Mouse (Mus musculus): ENCODE results near the gene Kctd17.

Gene Kctd17

DNA sequence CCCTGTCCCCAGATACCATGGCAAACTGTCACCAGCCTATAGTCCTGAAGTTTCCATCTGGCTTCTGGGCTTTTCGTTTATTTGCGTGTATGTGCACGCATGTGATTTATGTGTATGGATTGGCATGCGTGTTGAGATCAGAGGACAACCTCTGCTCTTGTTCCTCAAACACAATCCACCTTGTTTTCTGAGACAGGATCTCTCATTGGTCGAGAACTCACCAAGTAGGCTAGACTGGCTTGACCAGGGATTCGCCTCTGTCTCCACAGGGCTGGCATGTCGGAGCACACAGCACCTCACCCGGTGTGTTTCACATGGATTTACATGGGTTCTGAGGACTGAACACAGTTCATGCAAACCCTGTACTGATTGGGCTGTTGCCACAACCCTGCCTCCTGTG is 14.2 kb upstream of the Kctd17 start:
- no peak for DNase-seq (ENCODE audit: low spot score)

- no peak for DNase-seq (ENCODE audit: low spot score)
Measured at GRCm38 (mm10) chr15:78416937-78417336, 11.4 kb upstream of the Kctd17 start.

GRCm38 (mm10) chr15:78420395-78420794 is 8.0 kb upstream of the Kctd17 start:
- no peak for DNase-seq (ENCODE audit: low spot score)

DNA sequence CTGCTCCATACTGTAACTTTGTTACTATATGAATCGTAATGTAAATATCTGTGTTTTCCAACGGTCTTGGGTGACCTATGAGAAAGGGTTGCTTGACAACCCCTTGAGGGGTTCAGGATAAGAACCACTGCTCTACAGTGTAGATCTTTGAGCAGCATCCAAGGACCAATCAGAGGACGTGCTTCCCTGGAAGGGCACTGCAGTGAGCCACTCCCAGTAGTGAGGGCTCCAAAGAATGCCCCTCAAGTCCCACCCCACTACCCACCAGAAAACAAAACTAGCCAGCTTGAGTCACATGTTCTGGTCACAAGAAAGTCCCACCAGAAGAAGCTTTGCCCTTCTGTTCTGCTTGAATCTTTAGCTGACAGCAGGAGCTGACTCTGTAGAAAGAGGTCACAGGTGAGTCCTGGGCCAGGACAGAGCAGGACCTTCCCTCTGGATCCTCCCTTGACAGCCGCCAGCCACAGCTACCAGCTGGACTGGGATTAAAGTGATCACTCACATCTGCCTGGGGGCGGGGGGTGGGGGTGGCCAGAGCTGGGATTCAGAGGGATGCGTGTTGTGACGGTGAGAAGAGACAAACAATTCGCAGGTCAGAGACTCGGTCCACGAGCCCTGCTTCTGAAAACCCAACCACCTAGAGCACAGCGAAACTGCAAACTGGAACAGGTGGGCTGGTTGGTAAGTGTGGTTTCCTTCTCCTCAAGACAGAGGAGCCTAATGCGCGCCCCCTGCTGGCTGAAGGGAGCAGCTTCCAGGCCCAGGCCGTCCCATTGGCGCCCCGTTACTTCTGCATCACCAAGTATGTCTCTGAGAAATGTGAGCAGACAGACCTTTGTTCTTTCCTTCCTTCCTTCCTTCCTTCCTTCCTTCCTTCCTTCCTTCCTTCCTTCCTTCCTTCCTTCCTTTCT is 6.1 kb upstream of the Kctd17 start:
- peak; percentile 85 for DNase-seq (ENCODE audit: low spot score)

DNA sequence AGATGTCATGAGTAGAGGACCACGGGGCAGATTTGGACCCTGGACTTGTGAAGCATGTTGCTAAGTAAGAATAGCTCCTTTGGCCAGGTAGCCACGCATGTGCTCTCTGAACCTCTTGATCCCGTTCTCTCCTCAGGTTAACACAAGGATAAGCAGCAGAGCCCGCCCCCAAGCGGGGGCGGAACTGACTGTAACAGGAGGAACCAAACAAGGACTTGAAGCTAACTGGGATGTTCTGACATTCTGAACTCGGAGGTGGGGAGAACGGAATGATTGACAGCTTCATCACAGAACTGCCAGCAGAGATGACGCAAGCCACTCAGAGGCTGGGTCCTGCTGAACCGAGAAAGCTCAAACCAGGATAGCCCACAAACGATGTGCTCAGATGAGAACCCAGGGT is 3.9 kb upstream of the Kctd17 start:
- no peak for DNase-seq (ENCODE audit: low spot score)

DNA sequence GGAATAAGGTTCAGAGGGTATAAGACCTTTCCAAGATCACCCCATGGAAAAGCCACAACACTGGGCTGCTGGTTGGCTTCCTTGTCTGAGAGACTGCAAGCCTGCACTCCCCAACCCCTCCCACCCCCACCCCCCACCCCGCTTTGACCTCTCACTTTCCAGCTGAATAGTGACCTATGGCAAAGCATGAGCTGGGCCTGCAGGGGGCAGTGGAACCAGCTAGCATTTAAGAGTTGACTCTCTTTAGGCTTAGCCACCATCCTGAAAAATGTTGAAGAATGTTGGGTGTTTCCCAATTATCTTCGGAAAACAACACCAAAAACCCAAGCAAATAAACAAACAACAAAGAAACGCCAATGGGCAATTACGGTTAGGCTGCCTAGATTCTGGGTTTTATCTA is 3.1 kb upstream of the Kctd17 start:
- DNase-seq (ENCODE audit: low spot score): no peak

- DNase-seq (ENCODE audit: low spot score): no peak
Measured at GRCm38 (mm10) chr15:78429139-78429459, 735 bp downstream of the Kctd17 start.

DNA sequence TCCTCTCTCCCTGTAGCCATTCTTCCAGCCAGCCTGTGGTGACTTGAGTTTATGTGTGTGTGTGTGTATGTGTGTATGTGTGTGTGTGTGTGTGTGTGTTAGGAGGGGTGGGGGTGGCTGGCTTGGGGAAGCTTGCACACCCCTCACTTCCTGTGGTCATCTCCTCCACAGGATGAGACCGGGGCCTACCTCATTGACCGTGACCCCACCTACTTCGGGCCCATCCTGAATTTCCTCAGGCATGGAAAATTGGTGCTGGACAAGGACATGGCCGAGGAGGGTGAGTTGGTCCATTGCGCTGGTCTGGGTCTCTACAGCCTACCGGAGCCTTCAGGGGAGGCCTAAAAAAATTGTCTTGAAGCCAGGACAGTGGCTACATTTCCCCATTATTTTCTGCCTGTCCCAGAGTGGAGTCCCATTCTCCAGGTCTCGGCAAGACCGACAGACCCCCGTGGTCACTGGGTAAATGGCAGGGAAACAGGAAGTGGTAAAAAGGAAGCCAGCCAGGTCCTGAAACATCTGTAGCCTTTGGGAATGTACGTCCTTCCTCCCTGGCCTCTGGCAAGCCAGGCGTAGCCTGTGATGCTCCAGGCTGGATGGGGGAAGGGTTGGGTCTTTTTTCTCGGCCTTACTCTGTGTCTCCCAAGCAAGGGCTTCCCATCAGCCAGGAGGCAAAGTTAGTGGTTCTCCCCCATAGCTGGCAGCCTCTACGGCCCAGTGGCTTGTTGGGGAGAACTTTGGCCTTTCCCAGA is 1.7 kb downstream of the Kctd17 start:
- DNase-seq (ENCODE audit: low spot score): no peak

DNA sequence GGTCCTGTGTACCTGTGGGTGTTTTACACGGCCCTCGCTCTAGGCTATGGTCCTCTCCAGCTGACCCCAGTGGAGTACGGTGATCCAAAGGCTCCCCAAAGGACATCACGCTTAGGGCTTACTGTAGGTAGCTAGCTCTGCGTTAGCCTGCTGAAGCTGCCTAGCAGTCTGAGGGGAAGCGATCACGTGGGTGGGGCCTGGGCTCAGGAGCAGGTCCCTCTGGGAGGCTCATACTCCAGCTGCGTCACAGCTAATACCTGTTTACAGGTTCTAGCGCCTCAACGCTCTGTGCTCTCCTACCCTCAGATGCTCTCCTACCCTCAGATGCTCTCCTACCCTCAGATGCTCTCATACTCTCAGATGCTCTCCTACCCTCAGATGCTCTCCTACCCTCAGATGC is 2.5 kb downstream of the Kctd17 start:
- no peak for DNase-seq (ENCODE audit: low spot score)

- DNase-seq (ENCODE audit: low spot score): no peak
Measured at GRCm38 (mm10) chr15:78431541-78432121, 3.3 kb downstream of the Kctd17 start.

DNA sequence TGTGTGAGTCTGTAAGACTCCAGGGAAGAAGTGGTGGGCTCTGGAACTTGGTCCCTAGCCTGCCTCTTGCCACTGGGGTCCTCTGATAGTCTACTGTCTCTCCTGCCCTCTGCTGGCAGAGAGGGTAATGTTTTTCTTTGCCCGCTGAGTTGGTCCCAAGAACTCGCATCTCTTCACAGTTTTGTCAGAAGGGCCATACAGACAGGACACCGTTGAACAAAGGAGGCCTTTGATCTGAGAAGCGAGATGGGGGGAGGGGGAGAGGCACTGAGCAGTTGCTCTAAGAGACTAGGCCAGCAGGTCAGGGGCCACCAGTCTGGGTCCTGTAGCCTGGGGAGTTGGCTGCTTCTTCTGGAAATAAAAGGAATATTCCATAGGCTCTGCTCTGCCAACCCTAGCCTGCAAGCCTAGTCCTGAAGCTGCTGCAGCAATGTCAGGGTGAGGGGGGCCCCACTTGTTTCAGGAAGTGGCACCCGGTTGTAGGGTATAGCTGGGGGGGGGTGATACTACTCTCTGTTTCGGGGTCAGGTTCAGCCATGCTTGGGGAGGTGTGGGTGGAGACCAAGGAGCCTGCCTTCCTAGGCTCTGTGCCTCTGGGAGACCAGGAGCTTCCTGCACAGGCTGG is 6.6 kb downstream of the Kctd17 start:
- DNase-seq (ENCODE audit: low spot score): peak; percentile 75

DNA sequence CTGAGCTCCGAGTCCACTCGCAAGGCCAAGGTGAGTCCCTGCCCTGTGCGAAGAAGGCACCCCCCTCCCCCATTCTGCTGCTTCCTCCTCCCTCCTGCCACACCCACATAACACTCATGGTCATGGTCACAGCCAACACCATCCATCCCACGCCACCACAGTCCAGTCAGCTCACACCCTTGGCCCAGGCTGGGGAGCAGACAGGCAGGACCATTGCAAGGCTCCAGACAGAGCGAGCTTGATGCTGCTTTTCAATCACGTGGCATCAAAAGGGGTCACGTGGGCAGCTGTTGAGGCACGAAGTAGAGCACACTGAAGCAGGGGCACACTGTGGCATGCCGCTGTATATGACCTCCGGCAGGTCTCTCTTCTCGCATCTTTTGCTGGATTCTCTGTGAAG is 7.3 kb downstream of the Kctd17 start:
- no peak for DNase-seq (ENCODE audit: low spot score)

DNA sequence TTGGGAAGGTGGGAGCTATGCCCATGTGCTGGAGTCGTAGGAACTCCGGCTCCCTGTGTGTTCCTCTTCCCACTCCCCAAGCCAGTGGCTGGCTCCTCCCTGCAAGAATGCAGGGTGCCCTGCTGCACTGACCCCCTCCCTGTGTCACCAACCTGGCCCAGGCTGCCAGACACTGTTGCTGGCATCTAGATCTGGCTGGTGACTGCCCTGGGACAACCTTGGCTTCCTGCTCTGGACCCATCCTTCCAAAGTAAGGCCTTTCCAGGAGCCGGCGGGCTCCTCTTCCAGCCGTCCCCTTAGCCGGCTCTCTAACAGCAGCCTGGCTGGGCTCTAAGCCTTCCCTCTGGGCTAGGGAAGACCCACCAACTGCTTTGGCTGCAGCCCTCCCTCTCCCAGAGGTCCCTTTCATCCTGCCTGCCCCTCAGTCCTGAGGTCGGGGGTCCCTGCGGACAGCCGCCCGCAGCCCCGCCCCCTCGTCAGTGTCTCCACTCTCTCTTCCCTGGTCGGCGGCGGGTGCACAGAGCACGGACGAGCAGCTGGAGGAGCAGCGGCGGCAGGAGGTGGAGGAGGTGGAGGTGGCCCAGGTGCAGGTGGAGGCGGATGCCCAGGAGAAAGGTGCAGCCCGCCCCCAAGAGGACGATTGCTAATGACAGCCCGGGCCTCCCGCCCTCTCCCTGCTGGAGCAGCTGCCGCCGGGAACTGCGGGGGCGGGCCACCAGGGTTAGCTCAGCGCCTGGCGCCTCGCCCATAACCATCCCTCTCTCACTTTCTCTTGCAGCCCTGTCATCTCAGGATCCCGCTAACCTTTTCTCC is 8.2 kb downstream of the Kctd17 start:
- DNase-seq (ENCODE audit: low spot score): peak; percentile 94

- peak; percentile 52 for DNase-seq (ENCODE audit: low spot score)
Measured at GRCm38 (mm10) chr15:78437237-78438017, 9.1 kb downstream of the Kctd17 start.

GRCm38 (mm10) chr15:78438018-78438394 is 9.6 kb downstream of the Kctd17 start:
- no peak for DNase-seq (ENCODE audit: low spot score)

GRCm38 (mm10) chr15:78438505-78438904 is 10.1 kb downstream of the Kctd17 start:
- no peak for DNase-seq (ENCODE audit: low spot score)

GRCm38 (mm10) chr15:78438973-78439372 is 10.6 kb downstream of the Kctd17 start:
- DNase-seq (ENCODE audit: low spot score): no peak

DNA sequence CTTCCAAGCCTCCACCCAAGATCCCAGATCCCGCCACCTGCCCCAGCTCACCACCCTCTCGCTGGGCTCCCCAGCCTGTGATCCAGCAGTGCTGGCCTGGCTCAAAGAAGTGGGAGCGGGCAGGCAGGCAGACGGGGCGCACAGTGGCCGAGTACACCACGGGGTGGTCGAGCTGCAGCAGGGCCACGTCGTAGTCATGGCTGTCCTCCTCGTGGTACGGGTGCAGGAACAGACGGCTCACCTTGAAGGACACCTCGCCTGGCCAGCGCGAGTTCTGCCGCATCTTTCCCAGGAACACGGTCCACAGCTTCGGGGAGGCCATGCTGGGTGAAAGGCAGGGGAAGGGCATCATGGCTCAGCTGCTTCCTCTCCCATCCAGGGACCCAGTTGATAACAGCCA is 13.9 kb downstream of the Kctd17 start:
- DNase-seq (ENCODE audit: low spot score): no peak

- no peak for DNase-seq (ENCODE audit: low spot score)
Measured at GRCm38 (mm10) chr15:78443857-78444256, 15.5 kb downstream of the Kctd17 start.

- DNase-seq (ENCODE audit: low spot score): no peak
Measured at GRCm38 (mm10) chr15:78447121-78447520, 18.8 kb downstream of the Kctd17 start.
